Mouse (Mus musculus) midbrain, embryonic 13.5 days (tissue): ENCODE measurements around the gene Stt3b. TPM values are rescaled to one million over a fixed set of nuclear protein-coding genes. Genes with fewer than 3 reads are reported as not detected.
A peak's percentile ranks its signal among the peaks of the same experiment; 100 is the strongest.

Experiments used
- ATAC-seq: fragments of 200-750 bp; cut with Nextera tagmentation; 2 replicates; pipeline ENCODE4 v1.8.0; 2017; ENCODE audit warnings: mild to moderate bottlenecking, moderate TSS enrichment, moderate library complexity
- H3K27ac ChIP-seq: fragments of 300-500 bp; sonication (generic); 2 replicates; pipeline ENCODE4 v1.5.1; 2015; ENCODE audit warnings: inconsistent platforms, mild to moderate bottlenecking, moderate library complexity
- H3K27me3 ChIP-seq: fragments of 300-500 bp; sonication (generic); 2 replicates; pipeline ENCODE4 v1.6.1; 2015; ENCODE audit warnings: mild to moderate bottlenecking, inconsistent platforms
- H3K36me3 ChIP-seq: fragments of 300-500 bp; sonication (generic); 2 replicates; pipeline ENCODE4 v1.6.1; 2015; ENCODE audit warnings: mild to moderate bottlenecking, inconsistent platforms
- H3K4me1 ChIP-seq: fragments of 300-500 bp; sonication (generic); replicated peaks from 2 replicates; pipeline ENCODE4 v1.6.1; 2015; ENCODE audit warnings: inconsistent platforms
- H3K4me2 ChIP-seq: fragments of 300-500 bp; sonication (generic); replicated peaks from 2 replicates; pipeline ENCODE4 v1.6.1; 2015; ENCODE audit warnings: moderate library complexity, mild to moderate bottlenecking, inconsistent platforms
- H3K4me3 ChIP-seq: fragments of 300-500 bp; sonication (generic); replicated peaks from 2 replicates; pipeline ENCODE4 v1.5.1; 2015; ENCODE audit warnings: mild to moderate bottlenecking, inconsistent platforms
- H3K9ac ChIP-seq: fragments of 300-500 bp; sonication (generic); replicated peaks from 2 replicates; pipeline ENCODE4 v1.6.1; 2015; ENCODE audit warnings: mild to moderate bottlenecking, inconsistent platforms
- H3K9me3 ChIP-seq: fragments of 300-500 bp; sonication (generic); 2 replicates; pipeline ENCODE4 v1.6.1; 2016; ENCODE audit warnings: mild to moderate bottlenecking, inconsistent platforms
- WGBS: fragments of 180-500 bp; shearing (Covaris S2); methylation state at CpG from one replicate; pipeline ENCODE4 v1.1.7; 2015; 5-methylcytosine and 5-hydroxymethylcytosine counted together
- polyA plus RNA-seq: library from polyadenylated mRNA; unstranded; fragments of >200 nt; fragmentation: Nextera tagmentation; extraction: Ambion mirVana; gene quantifications from 2 replicates; pipeline ENCODE4 v1.2.1, GENCODE M21; 2015

Gene Stt3b
- polyA plus RNA-seq, 1 experiment from 2014 or later: 74.2 TPM

DNA sequence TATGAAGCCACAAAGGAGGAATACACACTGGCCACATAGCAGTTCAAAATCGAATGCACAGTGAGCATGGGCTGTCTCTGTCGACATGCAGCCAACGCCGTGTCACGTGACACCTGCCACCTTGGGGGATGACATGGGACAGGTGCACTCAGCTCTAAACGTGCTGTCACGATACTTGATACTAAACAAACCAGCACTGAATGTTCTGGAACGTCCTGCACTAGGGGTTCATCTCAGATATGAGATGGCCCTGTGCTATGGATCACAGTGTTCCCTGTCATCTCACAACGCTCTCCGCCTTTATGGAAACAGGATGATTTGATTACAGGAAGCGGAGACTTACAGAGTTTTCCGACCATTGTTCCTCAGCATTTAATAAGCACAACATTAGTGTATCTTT is 22.8 kb upstream of the Stt3b start:
- H3K4me1 ChIP-seq: 0 out of 2 replicates have a peak, but pooled peaks cover 2% of the 10 kb centered on the region
- H3K36me3 ChIP-seq: no peaks in the 10 kb centered on the region
- no peak for ATAC-seq
- H3K4me3 ChIP-seq: no peak overlapping the region
- no peak overlapping the region for H3K27ac ChIP-seq
- H3K9me3 ChIP-seq: no peaks in the 10 kb centered on the region
- H3K9ac ChIP-seq: no peak overlapping the region
- 93% methylated on average over 12 of the region's 12 CpGs for WGBS
- H3K4me2 ChIP-seq: no peak overlapping the region
- no peaks in the 10 kb centered on the region for H3K27me3 ChIP-seq

DNA sequence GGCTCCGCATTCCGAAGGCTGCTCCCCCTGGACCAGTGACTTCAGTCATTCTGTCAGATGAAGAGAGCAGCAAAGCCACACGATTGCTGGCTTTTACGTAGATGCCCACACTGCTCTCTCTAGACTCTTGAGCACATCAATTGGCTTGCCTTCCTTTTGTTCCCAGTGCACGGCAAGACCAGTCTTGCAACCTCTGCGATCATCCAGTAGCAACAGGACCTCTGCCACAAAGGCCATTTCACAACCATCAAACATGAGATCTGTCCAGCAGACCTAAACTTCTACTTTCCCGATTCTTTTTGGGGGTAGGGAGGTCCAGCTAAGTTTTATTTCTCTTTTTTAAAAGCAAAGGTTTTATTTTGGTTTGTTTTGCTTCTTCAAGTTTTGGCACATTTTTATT is 22.1 kb upstream of the Stt3b start:
- no peaks in the 10 kb centered on the region for H3K4me1 ChIP-seq
- H3K27ac ChIP-seq: no peak overlapping the region
- H3K4me3 ChIP-seq: no peak overlapping the region
- no peaks in the 10 kb centered on the region for H3K36me3 ChIP-seq
- no peak overlapping the region for H3K9ac ChIP-seq
- no peak for ATAC-seq
- H3K9me3 ChIP-seq: no peaks in the 10 kb centered on the region
- H3K27me3 ChIP-seq: no peaks in the 10 kb centered on the region
- H3K4me2 ChIP-seq: no peak overlapping the region
- WGBS: 85% methylated on average over 7 of the region's 7 CpGs

DNA sequence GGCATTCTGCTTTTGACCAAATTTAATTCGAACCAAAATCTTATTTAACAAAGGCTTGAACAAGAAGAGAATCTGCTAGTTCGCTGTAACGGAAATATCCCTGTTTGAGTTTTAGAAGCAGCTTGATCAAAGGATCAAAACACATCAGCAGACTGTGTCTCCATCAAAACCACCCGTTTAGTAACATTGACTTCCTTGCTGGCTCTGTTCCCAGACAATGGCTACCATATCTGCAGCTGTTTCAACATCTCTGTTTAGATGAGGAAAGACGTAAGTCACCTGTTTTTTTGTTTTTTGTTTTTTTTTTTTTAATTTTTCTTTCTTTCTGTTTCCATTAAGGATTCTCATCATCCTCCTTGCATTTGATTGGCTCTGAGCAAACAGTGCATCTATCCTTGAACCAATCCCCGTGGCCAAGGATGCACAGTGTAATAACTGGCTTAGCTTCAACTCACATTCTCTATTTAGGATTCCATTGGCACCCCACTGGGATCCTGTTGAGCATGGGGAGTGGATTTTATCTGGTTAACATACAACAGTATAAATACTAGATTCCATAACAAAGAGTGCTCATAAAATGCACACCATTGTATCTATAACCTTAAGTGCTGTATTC is 20.7 kb upstream of the Stt3b start:
- H3K27ac ChIP-seq: no peak overlapping the region
- no peak overlapping the region for H3K9ac ChIP-seq
- no peaks in the 10 kb centered on the region for H3K9me3 ChIP-seq
- no peak overlapping the region for H3K4me3 ChIP-seq
- no peaks in the 10 kb centered on the region for H3K4me1 ChIP-seq
- H3K36me3 ChIP-seq: no peaks in the 10 kb centered on the region
- WGBS: 79% methylated on average over 6 of the region's 6 CpGs
- H3K4me2 ChIP-seq: no peak overlapping the region
- H3K27me3 ChIP-seq: no peaks in the 10 kb centered on the region
- ATAC-seq: no peak

DNA sequence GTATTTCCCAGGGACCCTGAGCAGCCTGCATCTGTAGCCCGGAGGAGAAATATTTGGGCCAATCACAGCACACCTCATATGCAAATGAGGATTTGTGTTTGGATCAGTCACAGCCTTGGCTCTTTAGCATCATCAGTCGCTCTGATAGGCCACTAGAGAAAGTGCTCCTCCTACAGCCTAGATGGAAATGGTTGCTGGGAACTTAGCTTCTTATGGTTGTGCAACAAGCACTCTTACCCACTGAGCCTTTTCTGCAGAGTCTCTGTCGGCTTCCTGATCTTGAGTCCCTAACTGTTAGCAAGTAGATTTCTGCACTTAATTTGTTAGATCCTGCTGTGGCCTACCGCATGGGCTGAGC is 16.3 kb upstream of the Stt3b start:
- 81% methylated on average over 4 of the region's 4 CpGs for WGBS
- Histone ChIP-seq H3K36me3 (no peaks in the 10 kb centered on the region), H3K4me2 (no peak overlapping the region), H3K27me3 (no peaks in the 10 kb centered on the region), H3K9ac (no peak overlapping the region), H3K9me3 (no peaks in the 10 kb centered on the region), H3K27ac (no peak overlapping the region), H3K4me1 (peaks cover 11% of the 10 kb centered on the region), H3K4me3 (no peak overlapping the region)
- no peak for ATAC-seq

DNA sequence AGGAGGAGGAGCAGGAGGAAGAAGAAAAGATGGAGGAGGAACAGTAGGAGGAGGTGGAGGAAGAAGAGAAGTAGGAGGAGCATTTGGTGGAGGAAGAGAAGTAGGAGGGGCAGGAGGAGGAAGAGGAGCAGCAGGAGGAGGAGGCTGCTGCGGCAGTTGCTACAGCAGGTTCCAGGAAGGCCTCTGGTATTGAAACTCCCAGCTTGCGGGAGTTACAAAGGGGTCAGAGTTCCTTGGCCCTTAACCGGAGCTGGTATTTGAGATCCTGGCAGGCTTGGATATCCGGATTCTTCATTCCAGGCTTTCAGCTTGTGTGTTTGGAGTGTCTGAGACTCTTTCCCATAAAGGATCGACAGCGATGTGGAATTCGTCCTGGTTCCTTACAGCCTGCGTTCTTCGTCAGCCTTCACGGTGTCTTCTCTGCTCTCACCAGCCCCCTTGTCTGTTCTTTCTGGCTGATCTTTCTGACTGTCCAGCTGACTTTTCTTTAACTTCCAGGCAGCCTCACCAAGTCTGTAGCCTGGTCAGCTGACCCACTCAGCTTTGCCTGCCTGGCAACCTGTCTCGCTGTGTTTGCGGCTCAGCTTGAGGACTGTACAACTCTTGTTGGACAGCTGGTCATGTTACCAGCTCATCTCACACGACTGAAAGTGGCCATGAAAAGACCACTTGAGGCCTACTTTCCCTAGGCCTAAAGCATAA is 15.8 kb upstream of the Stt3b start:
- Histone ChIP-seq H3K4me1 (peaks cover 11% of the 10 kb centered on the region), H3K9me3 (no peaks in the 10 kb centered on the region), H3K27me3 (no peaks in the 10 kb centered on the region), H3K27ac (no peak overlapping the region), H3K4me3 (no peak overlapping the region), H3K9ac (no peak overlapping the region), H3K36me3 (no peaks in the 10 kb centered on the region), H3K4me2 (no peak overlapping the region)
- 73% methylated on average over 13 of the region's 13 CpGs for WGBS
- ATAC-seq: no peak

DNA sequence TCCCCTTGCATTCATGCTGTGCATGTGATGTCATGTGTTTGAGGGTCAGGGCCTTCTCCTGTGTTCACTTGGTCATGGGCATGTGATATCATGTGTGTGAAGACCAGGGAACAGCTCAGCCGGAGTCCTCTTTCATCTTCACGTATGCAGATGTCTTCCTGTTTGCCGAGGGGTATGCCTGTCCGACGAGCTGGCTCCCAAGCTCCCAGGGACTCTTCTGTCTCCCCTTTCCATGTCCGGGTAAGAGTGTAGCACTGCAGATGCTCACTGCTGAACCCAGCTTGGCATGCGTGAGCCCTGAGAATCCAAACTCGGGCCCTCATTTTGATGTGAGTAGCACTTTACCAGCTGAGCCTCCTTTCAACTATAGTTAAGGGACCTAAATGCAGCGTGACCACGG is 13.4 kb upstream of the Stt3b start:
- H3K9me3 ChIP-seq: no peaks in the 10 kb centered on the region
- no peaks in the 10 kb centered on the region for H3K36me3 ChIP-seq
- peak; percentile 56; the same call in 1 of the 2 replicates for ATAC-seq
- H3K27ac ChIP-seq: peak overlapping the region; percentile 9; the same call in 1 of the 2 replicates
- 10% methylated on average over 10 of the region's 10 CpGs for WGBS
- no peak overlapping the region for H3K9ac ChIP-seq
- H3K4me3 ChIP-seq: no peak overlapping the region
- peaks cover 11% of the 10 kb centered on the region for H3K4me1 ChIP-seq
- H3K4me2 ChIP-seq: peak overlapping the region; percentile 20
- H3K27me3 ChIP-seq: no peaks in the 10 kb centered on the region

GRCm38 (mm10) chr9:115322385-115322784 is 12.2 kb upstream of the Stt3b start:
- Histone ChIP-seq H3K9ac (no peak overlapping the region), H3K27me3 (no peaks in the 10 kb centered on the region), H3K36me3 (no peaks in the 10 kb centered on the region), H3K4me3 (no peak overlapping the region), H3K9me3 (no peaks in the 10 kb centered on the region), H3K4me2 (no peak overlapping the region), H3K4me1 (peaks cover 11% of the 10 kb centered on the region), H3K27ac (no peak overlapping the region)
- no peak for ATAC-seq
- WGBS: 88% methylated on average over 6 of the region's 6 CpGs

DNA sequence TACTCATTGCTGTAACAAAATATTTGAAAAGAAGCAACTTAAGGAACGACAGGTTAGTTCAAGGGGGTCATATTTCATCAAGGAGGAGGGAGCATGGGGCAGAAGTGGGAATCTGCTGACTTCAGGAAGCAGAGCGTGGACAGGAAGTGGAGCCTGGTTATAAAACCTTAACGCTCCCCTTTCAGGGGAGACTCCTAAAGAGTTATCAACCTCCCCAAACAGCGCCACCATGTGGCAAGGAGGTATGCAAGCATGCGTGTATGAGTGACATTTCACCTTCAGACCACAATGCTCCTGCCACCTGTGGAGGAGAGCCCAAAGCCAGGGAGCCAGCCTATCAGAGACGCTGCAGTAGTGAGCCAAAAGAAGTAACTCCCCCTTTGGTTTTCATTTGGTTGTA is 10.8 kb upstream of the Stt3b start:
- Histone ChIP-seq H3K27me3 (no peaks in the 10 kb centered on the region), H3K4me1 (peaks cover 11% of the 10 kb centered on the region), H3K27ac (no peak overlapping the region), H3K4me3 (no peak overlapping the region), H3K4me2 (no peak overlapping the region), H3K9ac (no peak overlapping the region), H3K36me3 (no peaks in the 10 kb centered on the region), H3K9me3 (peaks cover 7% of the 10 kb centered on the region; the same call in 1 of the 2 replicates)
- no peak for ATAC-seq
- WGBS: 86% methylated on average over 6 of the region's 6 CpGs

- ATAC-seq: no peak
- H3K4me3 ChIP-seq: no peak overlapping the region
- H3K27ac ChIP-seq: no peak overlapping the region
- H3K9ac ChIP-seq: no peak overlapping the region
- H3K4me1 ChIP-seq: peaks cover 11% of the 10 kb centered on the region
- H3K36me3 ChIP-seq: no peaks in the 10 kb centered on the region
- H3K9me3 ChIP-seq: peaks cover 7% of the 10 kb centered on the region; the same call in 1 of the 2 replicates
- 87% methylated on average over 4 of the region's 4 CpGs for WGBS
- no peak overlapping the region for H3K4me2 ChIP-seq
- no peaks in the 10 kb centered on the region for H3K27me3 ChIP-seq
These were observed 9.9 kb upstream of the Stt3b start for GRCm38 (mm10) chr9:115320156-115320555.

- Histone ChIP-seq H3K27me3 (no peaks in the 10 kb centered on the region), H3K27ac (no peak overlapping the region), H3K9ac (no peak overlapping the region), H3K9me3 (peaks cover 7% of the 10 kb centered on the region; the same call in 1 of the 2 replicates), H3K4me1 (peaks cover 4% of the 10 kb centered on the region), H3K4me3 (no peak overlapping the region), H3K36me3 (no peaks in the 10 kb centered on the region), H3K4me2 (no peak overlapping the region)
- no peak for ATAC-seq
- WGBS: 84% methylated on average over 6 of the region's 6 CpGs
These were observed 8.6 kb upstream of the Stt3b start for GRCm38 (mm10) chr9:115318621-115319375.

GRCm38 (mm10) chr9:115317049-115317448 is 6.8 kb upstream of the Stt3b start:
- ATAC-seq: no peak
- Histone ChIP-seq H3K9me3 (peaks cover 7% of the 10 kb centered on the region; the same call in 1 of the 2 replicates), H3K27me3 (peaks cover 3% of the 10 kb centered on the region; the same call in 1 of the 2 replicates), H3K4me2 (no peak overlapping the region), H3K9ac (no peak overlapping the region), H3K4me3 (no peak overlapping the region), H3K36me3 (no peaks in the 10 kb centered on the region), H3K27ac (no peak overlapping the region), H3K4me1 (no peaks in the 10 kb centered on the region; the same call in 1 of the 2 replicates)
- 96% methylated on average over 5 of the region's 5 CpGs for WGBS

DNA sequence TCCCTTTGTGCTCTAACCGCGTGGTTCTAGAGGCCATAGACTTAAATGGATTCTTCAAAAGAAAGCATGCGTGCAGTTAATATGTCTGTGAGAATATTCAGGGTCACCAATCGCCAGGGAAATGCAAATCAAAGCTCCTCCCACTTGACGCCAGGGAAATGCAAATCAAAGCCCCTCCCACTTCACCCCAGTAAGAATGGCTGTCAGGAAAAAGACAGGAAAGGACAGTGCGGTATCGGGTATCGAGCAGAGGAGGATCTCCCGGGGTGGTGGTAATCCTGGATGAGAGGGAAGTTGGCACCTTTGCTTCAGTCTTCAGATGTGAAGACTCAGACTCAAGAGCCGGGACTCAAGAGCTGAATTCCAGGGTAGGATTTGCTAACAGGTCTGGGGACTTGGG is 4.3 kb upstream of the Stt3b start:
- no peak overlapping the region; the same call in 1 of the 2 replicates for H3K27ac ChIP-seq

More for the DNA sequence above, 4.3 kb upstream of the Stt3b start:
- ATAC-seq: no peak
- no peak overlapping the region for H3K9ac ChIP-seq
- peaks cover 7% of the 10 kb centered on the region; the same call in 1 of the 2 replicates for H3K9me3 ChIP-seq
- H3K4me1 ChIP-seq: peaks cover 4% of the 10 kb centered on the region
- peak overlapping the region; percentile 26 for H3K4me2 ChIP-seq
- H3K4me3 ChIP-seq: 0 out of 2 replicates have a peak overlapping the region, but pooled peaks have one; percentile 0
- WGBS: 9% methylated on average over 10 of the region's 10 CpGs
- H3K36me3 ChIP-seq: no peaks in the 10 kb centered on the region
- H3K27me3 ChIP-seq: peaks cover 3% of the 10 kb centered on the region; the same call in 1 of the 2 replicates
